Mouse (Mus musculus): ENCODE measurements around the gene Upp1.

The Upp1 gene

DNA sequence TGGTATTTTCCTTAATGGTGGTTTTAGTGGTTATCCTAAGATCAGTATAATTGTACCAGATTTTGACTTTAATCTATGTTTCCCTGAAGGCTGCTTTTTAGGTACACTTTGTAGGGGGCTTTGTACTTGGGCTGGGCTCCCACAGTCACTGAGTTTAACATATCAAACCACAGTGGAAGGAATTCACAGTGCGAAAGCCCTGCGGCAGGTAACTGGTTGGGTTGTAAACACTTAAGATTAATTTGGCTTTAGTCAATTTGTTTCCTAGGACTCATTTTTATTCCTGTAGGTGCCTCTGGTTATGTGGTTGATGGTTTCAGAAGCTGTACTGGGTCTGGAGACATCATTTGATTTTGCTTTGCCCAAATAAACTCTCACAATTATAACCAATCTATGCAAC, 49.4 kb downstream of the Upp1 start:
- DNase-seq: no peak

DNA sequence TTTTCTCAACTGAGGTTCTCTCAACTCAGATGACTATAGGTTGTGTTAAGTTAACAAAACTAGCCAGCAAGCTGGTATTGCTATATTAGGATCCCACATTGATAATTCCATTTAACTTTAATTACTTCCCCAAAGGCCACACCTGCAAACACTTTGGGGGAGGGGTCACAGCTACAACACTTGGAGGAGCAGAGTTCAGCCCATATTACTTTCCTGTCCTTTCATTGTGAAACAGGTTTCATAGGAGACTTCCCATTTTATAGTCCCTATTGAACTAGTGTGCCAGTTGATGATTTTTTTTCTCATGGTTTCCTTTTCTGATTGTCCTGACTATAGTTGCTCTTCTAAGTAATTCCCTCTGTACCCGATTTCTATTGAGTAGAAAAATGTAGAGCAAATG, 63.6 kb downstream of the Upp1 start:
- DNase-seq: no peak

All from cerebellum, adult 11-12 months (tissue).